Mouse (Mus musculus): Measurements from ENCODE around the gene Trappc6a.

- no peak for TF ChIP-seq CTCF (IDR thresholded peaks at IDR 0.05; ENCODE audit: borderline replicate concordance, extremely low read depth, insufficient read depth, insufficient read length)
- no peak for TF ChIP-seq POLR2A (IDR thresholded peaks at IDR 0.05; ENCODE audit: borderline replicate concordance, extremely low read depth, insufficient read depth, insufficient read length, poor library complexity, severe bottlenecking)
Measured at GRCm38 (mm10) chr7:19549394-19549793, 41.2 kb downstream of the Trappc6a start.

Measured in brain, embryonic 14.5 days (tissue).